Mouse (Mus musculus): ENCODE measurements around the gene Osbpl2. TPM values are rescaled to one million over a fixed set of nuclear protein-coding genes. Genes with fewer than 3 reads are reported as not detected.

Gene Osbpl2
- polyA plus RNA-seq, 1 experiment, result 69.6 TPM

- TF ChIP-seq POLR2A (IDR thresholded peaks at IDR 0.05; ENCODE audit: borderline replicate concordance, insufficient read depth, low read length) (no peak), CTCF (IDR thresholded peaks at IDR 0.05; ENCODE audit: borderline replicate concordance, insufficient read depth, low read depth, low read length) (no peak)
- no peak for DNase-seq
- Histone ChIP-seq H3K4me3 (replicated peaks; ENCODE audit: insufficient read depth, low read depth, low read length) (no peak overlapping the region), H3K27me3 (ENCODE audit: control insufficient read depth, insufficient read depth, low read length) (no peaks in the 10 kb centered on the region), H3K4me1 (ENCODE audit: control insufficient read depth, insufficient read depth, low read length) (peaks cover 16% of the 10 kb centered on the region), H3K27ac (ENCODE audit: insufficient read depth, low read length) (no peak overlapping the region)
- WGBS, result 28% methylated on average over 11 of the region's 11 CpGs
Observed at GRCm38 (mm10) chr2:180200681-180201080, 81.6 kb downstream of the Osbpl2 start.

GRCm38 (mm10) chr2:180201303-180201702 lies 82.2 kb downstream of the Osbpl2 start:
- WGBS, result 76% methylated on average over 9 of the region's 9 CpGs
- no peak for DNase-seq
- no peak overlapping the region for H3K27ac ChIP-seq (ENCODE audit: insufficient read depth, low read length)
- H3K4me3 ChIP-seq (replicated peaks; ENCODE audit: insufficient read depth, low read depth, low read length), result no peak overlapping the region
- TF ChIP-seq POLR2A (IDR thresholded peaks at IDR 0.05; ENCODE audit: borderline replicate concordance, insufficient read depth, low read length) (no peak), CTCF (IDR thresholded peaks at IDR 0.05; ENCODE audit: borderline replicate concordance, insufficient read depth, low read depth, low read length) (no peak)
- H3K27me3 ChIP-seq (ENCODE audit: control insufficient read depth, insufficient read depth, low read length), result no peaks in the 10 kb centered on the region
- peaks cover 16% of the 10 kb centered on the region for H3K4me1 ChIP-seq (ENCODE audit: control insufficient read depth, insufficient read depth, low read length)

DNA sequence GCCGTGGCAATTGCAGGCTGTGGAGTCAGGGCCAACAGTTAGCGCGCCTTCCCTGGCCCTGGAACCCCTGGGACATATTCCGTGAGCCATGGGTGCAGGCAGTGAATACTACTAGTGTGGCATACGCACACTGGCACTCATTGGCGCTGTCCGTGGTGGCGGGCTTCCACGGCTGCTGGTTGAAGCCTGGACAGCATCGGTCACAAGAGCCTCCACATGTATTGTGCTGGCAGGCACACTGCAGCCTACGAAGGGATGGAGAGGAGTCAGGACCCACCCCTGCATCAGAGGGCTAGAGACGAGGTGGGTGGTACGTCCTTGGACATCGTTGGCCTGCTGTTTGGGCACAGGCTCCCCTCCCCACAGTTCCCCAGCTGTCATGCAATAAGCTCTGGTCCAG lies 83.2 kb downstream of the Osbpl2 start:
- 50% methylated on average over 14 of the region's 14 CpGs for WGBS
- DNase-seq, result no peak
- no peak overlapping the region for H3K27ac ChIP-seq (ENCODE audit: insufficient read depth, low read length)
- no peaks in the 10 kb centered on the region for H3K27me3 ChIP-seq (ENCODE audit: control insufficient read depth, insufficient read depth, low read length)
- H3K4me1 ChIP-seq (ENCODE audit: control insufficient read depth, insufficient read depth, low read length), result peaks cover 16% of the 10 kb centered on the region
- no peak overlapping the region for H3K4me3 ChIP-seq (replicated peaks; ENCODE audit: insufficient read depth, low read depth, low read length)
- TF ChIP-seq POLR2A (IDR thresholded peaks at IDR 0.05; ENCODE audit: borderline replicate concordance, insufficient read depth, low read length), result no peak
- no peak for TF ChIP-seq CTCF (IDR thresholded peaks at IDR 0.05; ENCODE audit: borderline replicate concordance, insufficient read depth, low read depth, low read length)

DNA sequence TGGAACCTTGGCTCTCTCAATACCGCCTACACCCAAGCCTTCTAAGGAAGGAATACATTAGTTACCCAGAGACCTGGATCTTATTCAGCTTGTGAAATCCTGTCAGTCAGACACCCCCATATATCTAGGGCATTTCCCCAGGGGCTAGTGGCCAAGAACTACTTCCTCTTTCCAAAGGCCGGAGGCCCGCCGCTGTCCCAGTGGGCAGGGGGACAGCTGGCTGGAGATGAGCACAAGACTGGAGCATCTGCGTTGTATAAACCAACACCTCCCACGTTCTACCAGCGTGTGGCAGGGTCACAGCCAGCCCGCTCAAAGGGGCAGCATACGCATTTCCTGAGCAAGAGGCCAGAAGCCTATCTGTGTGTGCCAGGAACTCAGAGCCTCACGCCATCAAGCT lies 83.7 kb downstream of the Osbpl2 start:
- peaks cover 16% of the 10 kb centered on the region for H3K4me1 ChIP-seq (ENCODE audit: control insufficient read depth, insufficient read depth, low read length)
- no peaks in the 10 kb centered on the region for H3K27me3 ChIP-seq (ENCODE audit: control insufficient read depth, insufficient read depth, low read length)
- H3K4me3 ChIP-seq (replicated peaks; ENCODE audit: insufficient read depth, low read depth, low read length), result no peak overlapping the region
- no peak overlapping the region for H3K27ac ChIP-seq (ENCODE audit: insufficient read depth, low read length)
- TF ChIP-seq CTCF (IDR thresholded peaks at IDR 0.05; ENCODE audit: borderline replicate concordance, insufficient read depth, low read depth, low read length) (no peak), POLR2A (IDR thresholded peaks at IDR 0.05; ENCODE audit: borderline replicate concordance, insufficient read depth, low read length) (no peak)
- DNase-seq, result no peak
- 21% methylated on average over 10 of the region's 10 CpGs for WGBS

- no peak for DNase-seq
- WGBS, result 87% methylated on average over 9 of the region's 9 CpGs
- peaks cover 11% of the 10 kb centered on the region for H3K4me1 ChIP-seq (ENCODE audit: control insufficient read depth, insufficient read depth, low read length)
- H3K27me3 ChIP-seq (ENCODE audit: control insufficient read depth, insufficient read depth, low read length), result no peaks in the 10 kb centered on the region
- no peak overlapping the region for H3K27ac ChIP-seq (ENCODE audit: insufficient read depth, low read length)
- no peak overlapping the region for H3K4me3 ChIP-seq (replicated peaks; ENCODE audit: insufficient read depth, low read depth, low read length)
- no peak for TF ChIP-seq CTCF (IDR thresholded peaks at IDR 0.05; ENCODE audit: borderline replicate concordance, insufficient read depth, low read depth, low read length)
- TF ChIP-seq POLR2A (IDR thresholded peaks at IDR 0.05; ENCODE audit: borderline replicate concordance, insufficient read depth, low read length), result no peak
Observed at GRCm38 (mm10) chr2:180204501-180204900, 85.4 kb downstream of the Osbpl2 start.

DNA sequence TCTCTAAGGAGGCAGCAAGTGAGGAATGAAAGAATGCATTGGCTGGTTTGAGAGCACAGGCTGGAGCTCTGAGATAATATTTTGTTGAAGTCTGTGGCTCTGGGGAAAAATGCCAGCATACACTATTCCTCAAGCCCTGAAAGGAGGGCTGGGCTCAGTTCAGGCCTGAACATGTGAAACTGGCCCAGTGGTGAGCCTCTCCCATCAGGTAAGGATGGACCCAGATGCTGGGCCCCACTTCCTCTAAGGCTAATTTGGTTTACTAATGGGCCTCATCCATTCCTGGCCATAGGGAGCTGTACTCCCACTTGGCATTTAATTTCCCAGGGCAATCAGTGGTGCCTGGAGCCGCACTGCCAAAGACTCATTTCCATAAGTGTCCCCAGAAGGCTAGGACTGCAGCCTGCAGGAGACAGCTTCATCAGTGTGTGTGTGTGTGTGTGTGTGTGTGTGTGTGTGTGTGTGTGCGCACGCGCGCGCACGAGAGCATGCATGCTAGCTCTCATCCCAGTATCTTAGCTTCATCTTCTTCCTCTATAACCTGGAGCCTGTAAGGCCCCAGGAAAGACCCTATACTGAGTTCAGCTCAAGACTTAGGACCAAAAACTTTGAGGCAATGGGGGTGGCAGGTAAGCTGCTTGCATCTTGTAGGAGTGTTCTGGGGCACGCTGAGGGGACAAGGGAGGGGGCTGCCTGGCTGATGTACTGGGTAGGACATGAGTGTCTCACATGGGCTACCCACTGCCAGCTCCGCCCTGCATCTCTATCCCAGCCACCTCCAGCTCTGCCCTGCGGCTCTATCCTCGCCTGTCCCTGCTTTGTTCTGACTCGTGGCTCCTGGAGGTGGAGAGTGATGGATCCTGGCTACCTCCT lies 86.2 kb downstream of the Osbpl2 start:
- 64% methylated on average over 12 of the region's 12 CpGs for WGBS
- Histone ChIP-seq H3K27me3 (ENCODE audit: control insufficient read depth, insufficient read depth, low read length) (no peaks in the 10 kb centered on the region), H3K4me3 (replicated peaks; ENCODE audit: insufficient read depth, low read depth, low read length) (no peak overlapping the region), H3K4me1 (ENCODE audit: control insufficient read depth, insufficient read depth, low read length) (peaks cover 11% of the 10 kb centered on the region), H3K27ac (ENCODE audit: insufficient read depth, low read length) (no peak overlapping the region)
- no peak for DNase-seq
- no peak for TF ChIP-seq POLR2A (IDR thresholded peaks at IDR 0.05; ENCODE audit: borderline replicate concordance, insufficient read depth, low read length)
- TF ChIP-seq CTCF (IDR thresholded peaks at IDR 0.05; ENCODE audit: borderline replicate concordance, insufficient read depth, low read depth, low read length), result no peak

DNA sequence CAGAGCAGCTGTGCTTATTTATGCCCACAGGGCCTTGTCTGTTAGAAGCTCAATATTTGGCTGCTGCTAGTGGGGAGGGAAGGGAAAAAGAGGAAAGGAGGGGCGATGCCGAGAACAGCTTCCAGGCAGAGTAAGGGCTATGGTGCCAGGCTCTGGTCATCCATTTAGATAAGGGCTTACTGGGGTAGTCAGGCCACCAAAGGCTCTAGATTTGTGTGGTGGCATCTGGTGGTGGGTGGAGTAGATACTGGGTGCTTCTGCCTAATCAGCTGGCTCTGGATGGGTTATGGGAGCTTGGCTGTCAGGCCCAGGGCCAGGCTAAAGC lies 86.8 kb downstream of the Osbpl2 start:
- WGBS, result 59% methylated on average over 2 of the region's 2 CpGs
- Histone ChIP-seq H3K4me3 (replicated peaks; ENCODE audit: insufficient read depth, low read depth, low read length) (no peak overlapping the region), H3K27me3 (ENCODE audit: control insufficient read depth, insufficient read depth, low read length) (no peaks in the 10 kb centered on the region), H3K27ac (ENCODE audit: insufficient read depth, low read length) (no peak overlapping the region), H3K4me1 (ENCODE audit: control insufficient read depth, insufficient read depth, low read length) (peaks cover 11% of the 10 kb centered on the region)
- no peak for TF ChIP-seq POLR2A (IDR thresholded peaks at IDR 0.05; ENCODE audit: borderline replicate concordance, insufficient read depth, low read length)
- TF ChIP-seq CTCF (IDR thresholded peaks at IDR 0.05; ENCODE audit: borderline replicate concordance, insufficient read depth, low read depth, low read length), result no peak
- DNase-seq, result no peak

DNA sequence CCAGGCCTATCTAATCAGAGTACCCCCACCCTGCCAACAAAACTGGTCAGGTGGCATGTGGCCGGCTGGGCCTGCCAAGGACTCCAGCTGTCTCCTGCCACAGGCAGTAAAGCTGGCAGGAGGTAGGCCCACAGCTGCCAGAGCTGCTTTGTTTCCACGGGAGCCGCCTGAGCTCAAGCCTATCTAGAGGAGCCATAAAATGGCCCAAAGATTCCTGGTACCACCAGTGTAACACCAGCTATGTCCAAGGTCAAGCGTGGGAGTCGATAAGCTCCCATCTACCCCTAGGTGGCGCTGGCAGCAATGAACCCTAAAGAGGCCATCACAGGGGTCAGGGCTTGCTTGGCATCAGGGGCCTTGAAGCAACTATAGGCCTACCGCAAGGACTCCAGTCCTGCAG lies 88.7 kb downstream of the Osbpl2 start:
- Histone ChIP-seq H3K27ac (ENCODE audit: insufficient read depth, low read length) (no peak overlapping the region), H3K4me3 (replicated peaks; ENCODE audit: insufficient read depth, low read depth, low read length) (no peak overlapping the region), H3K27me3 (ENCODE audit: control insufficient read depth, insufficient read depth, low read length) (no peaks in the 10 kb centered on the region), H3K4me1 (ENCODE audit: control insufficient read depth, insufficient read depth, low read length) (peaks cover 3% of the 10 kb centered on the region)
- 24% methylated on average over 7 of the region's 7 CpGs for WGBS
- no peak for TF ChIP-seq POLR2A (IDR thresholded peaks at IDR 0.05; ENCODE audit: borderline replicate concordance, insufficient read depth, low read length)
- TF ChIP-seq CTCF (IDR thresholded peaks at IDR 0.05; ENCODE audit: borderline replicate concordance, insufficient read depth, low read depth, low read length), result peak; percentile 43; the same call in 1 of the 2 replicates
- DNase-seq, result no peak

All from cerebellum, adult 2 months (tissue).